Mouse (Mus musculus) embryonic facial prominence, embryonic 11.5 days (tissue): ENCODE data around the gene Usp12. TPM values are rescaled to one million over a fixed set of nuclear protein-coding genes. Genes with fewer than 3 reads are reported as not detected.
"Not testable (repeated sequence)": the region's sequence is repeated elsewhere in the genome, so short reads cannot be mapped to it uniquely, and the experiment has no call there.

Source experiments
- ATAC-seq: fragments of 200-750 bp; cut with Nextera tagmentation; replicated peaks from 2 replicates; pipeline ENCODE4 v1.8.0; 2017; ENCODE audit warnings: low read depth; ENCODE audit not compliant: insufficient number of reproducible peaks, low FRiP score, low TSS enrichment
- DNase-seq: peaks from one replicate; pipeline ENCODE4 v3.0.0-alpha.2; 2015; ENCODE audit warnings: low spot score
- H3K27ac ChIP-seq: fragments of 300-500 bp; sonication (generic); replicated peaks from 2 replicates; pipeline ENCODE4 v1.5.1; 2014; ENCODE audit warnings: mild to moderate bottlenecking, low read depth, low read length, control low read depth
- H3K27me3 ChIP-seq: fragments of 300-500 bp; sonication (generic); 2 replicates; pipeline ENCODE4 v1.6.1; 2014; ENCODE audit warnings: mild to moderate bottlenecking, low read length, moderate library complexity, mixed read lengths; ENCODE audit not compliant: control insufficient read depth, insufficient read depth
- H3K36me3 ChIP-seq: fragments of 300-500 bp; sonication (generic); replicated peaks from 2 replicates; pipeline ENCODE4 v1.6.1; 2014; ENCODE audit warnings: low read depth, mild to moderate bottlenecking, low read length, moderate library complexity, mixed read lengths; ENCODE audit not compliant: control insufficient read depth, insufficient read depth
- H3K4me1 ChIP-seq: fragments of 300-500 bp; sonication (generic); 2 replicates; pipeline ENCODE4 v1.6.1; 2014; ENCODE audit warnings: low read length, mixed read lengths; ENCODE audit not compliant: control insufficient read depth, insufficient read depth
- H3K4me2 ChIP-seq: fragments of 300-500 bp; sonication (generic); 2 replicates; pipeline ENCODE4 v1.6.1; 2014; ENCODE audit warnings: low read depth, mild to moderate bottlenecking, control low read depth, low read length, moderate library complexity
- H3K4me3 ChIP-seq: fragments of 300-500 bp; sonication (generic); 2 replicates; pipeline ENCODE4 v1.5.1; 2014; ENCODE audit warnings: low read depth, low read length, control low read depth
- H3K9ac ChIP-seq: fragments of 300-500 bp; sonication (generic); replicated peaks from 2 replicates; pipeline ENCODE4 v1.6.1; 2014; ENCODE audit warnings: mild to moderate bottlenecking, control low read depth, low read length
- H3K9me3 ChIP-seq: fragments of 300-500 bp; sonication (generic); replicated peaks from 2 replicates; pipeline ENCODE4 v1.6.1; 2016; ENCODE audit warnings: mild to moderate bottlenecking, low read length, inconsistent platforms, mixed read lengths; ENCODE audit not compliant: control insufficient read depth
- WGBS: fragments of 180-500 bp; shearing (Covaris S2); extraction: QIAGEN DNeasy Blood & Tissue Kit; methylation state at CpG from one replicate; pipeline ENCODE4 v1.1.7; 2014; 5-methylcytosine and 5-hydroxymethylcytosine counted together
- polyA plus RNA-seq: library from polyadenylated mRNA; unstranded; fragments of >200 nt; fragmentation: Nextera tagmentation; extraction: Ambion mirVana; gene quantifications from 2 replicates; pipeline ENCODE4 v1.2.1, GENCODE M21; 2014

The Usp12 gene
- polyA plus RNA-seq, 1 experiment from 2014 or later, result 11.1 TPM

- not testable (repeated sequence) for H3K4me2 ChIP-seq, H3K4me3 ChIP-seq, H3K27me3 ChIP-seq, H3K9ac ChIP-seq, DNase-seq, H3K27ac ChIP-seq, ATAC-seq, H3K36me3 ChIP-seq, H3K9me3 ChIP-seq, H3K4me1 ChIP-seq
- WGBS, result 100% methylated on average over 1 of the region's 9 CpGs
Measured at GRCm38 (mm10) chr5:146735054-146735453, 59.8 kb downstream of the Usp12 start.

GRCm38 (mm10) chr5:146733888-146734640, 60.7 kb downstream of the Usp12 start:
- Histone ChIP-seq H3K9me3 (no peaks in the 10 kb centered on the region), H3K27ac (no peak overlapping the region), H3K4me3 (no peak overlapping the region), H3K9ac (no peak overlapping the region), H3K4me2 (no peak overlapping the region), H3K36me3 (0 out of 2 replicates have a peak, but pooled peaks cover 3% of the 10 kb centered on the region), H3K4me1 (no peaks in the 10 kb centered on the region), H3K27me3 (no peaks in the 10 kb centered on the region)
- ATAC-seq, result no peak
- DNase-seq, result no peak
- 77% methylated on average over 12 of the region's 12 CpGs for WGBS

DNA sequence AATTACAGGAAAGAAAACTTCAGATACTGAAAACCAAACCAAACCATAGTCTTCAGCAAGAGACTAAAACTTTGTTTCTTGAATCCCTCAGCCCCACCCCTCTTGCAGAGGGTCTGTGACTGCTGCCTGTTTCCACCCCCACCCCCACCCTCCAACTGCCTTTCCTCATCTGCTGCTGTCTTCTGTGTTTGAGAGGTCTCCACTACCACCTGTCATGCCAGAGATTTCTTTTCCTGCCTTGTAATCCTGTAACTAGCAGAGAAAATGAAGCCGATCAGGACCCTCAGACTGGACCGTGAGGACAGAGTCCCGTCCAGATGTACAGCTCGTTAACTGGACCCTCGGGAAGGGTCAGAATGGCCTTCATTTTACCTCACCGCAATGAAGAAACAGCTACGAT, 61.4 kb downstream of the Usp12 start:
- H3K4me3 ChIP-seq, result no peak overlapping the region
- 83% methylated on average over 7 of the region's 7 CpGs for WGBS

DNA sequence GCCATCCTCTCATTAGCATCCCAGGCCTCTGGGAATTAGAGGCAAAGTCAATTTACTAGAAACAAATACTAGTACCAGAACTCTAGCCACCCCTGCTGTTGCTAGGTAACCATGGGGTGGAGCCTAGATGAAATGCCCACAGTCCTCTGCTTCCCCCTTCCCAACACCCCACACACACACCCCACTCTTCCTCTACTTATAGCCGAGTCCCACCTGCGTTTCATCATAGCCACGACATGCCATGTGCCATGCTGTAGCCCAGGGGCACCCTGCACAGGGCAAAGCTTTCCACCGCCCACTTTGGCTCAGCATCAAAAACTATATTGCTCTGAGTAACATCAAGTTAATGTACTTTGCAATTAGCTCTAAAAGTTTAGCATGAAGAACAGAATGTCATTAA, 67.8 kb downstream of the Usp12 start:
- H3K4me2 ChIP-seq, result no peak overlapping the region
- no peaks in the 10 kb centered on the region for H3K9me3 ChIP-seq
- no peak for ATAC-seq
- H3K27me3 ChIP-seq, result no peaks in the 10 kb centered on the region
- H3K4me3 ChIP-seq, result no peak overlapping the region
- H3K9ac ChIP-seq, result no peak overlapping the region
- H3K36me3 ChIP-seq, result no peaks in the 10 kb centered on the region
- DNase-seq, result no peak
- WGBS, result 87% methylated on average over 4 of the region's 4 CpGs
- no peak overlapping the region for H3K27ac ChIP-seq
- H3K4me1 ChIP-seq, result no peaks in the 10 kb centered on the region

More for the DNA sequence above, 61.4 kb downstream of the Usp12 start:
- no peaks in the 10 kb centered on the region for H3K27me3 ChIP-seq
- H3K36me3 ChIP-seq, result 0 out of 2 replicates have a peak, but pooled peaks cover 3% of the 10 kb centered on the region
- DNase-seq (no peak), ATAC-seq (no peak)
- H3K4me1 ChIP-seq, result no peaks in the 10 kb centered on the region
- no peak overlapping the region for H3K4me2 ChIP-seq
- H3K9ac ChIP-seq, result no peak overlapping the region
- H3K27ac ChIP-seq, result no peak overlapping the region
- H3K9me3 ChIP-seq, result no peaks in the 10 kb centered on the region

DNA sequence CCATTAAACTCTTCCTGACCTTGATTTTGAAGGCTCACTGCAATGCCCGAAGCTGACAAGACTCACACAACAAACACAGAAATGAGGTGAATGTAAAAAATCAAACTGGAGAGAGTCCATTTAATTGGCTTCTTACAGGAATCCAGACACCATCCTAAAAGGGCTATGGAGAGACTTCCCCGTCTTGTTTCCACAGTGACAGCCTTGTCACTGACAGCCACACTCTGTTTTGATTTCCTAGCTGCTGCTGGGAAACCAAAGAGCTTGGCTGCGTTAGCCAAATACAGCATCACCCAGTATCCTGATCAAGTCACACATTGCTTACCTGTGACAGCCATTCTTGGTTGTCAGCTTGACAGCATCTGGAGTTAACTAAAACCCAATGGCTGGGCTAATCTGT, 69.8 kb downstream of the Usp12 start:
- WGBS, result 57% methylated on average over 3 of the region's 3 CpGs
- no peak for DNase-seq
- no peaks in the 10 kb centered on the region for H3K36me3 ChIP-seq

DNA sequence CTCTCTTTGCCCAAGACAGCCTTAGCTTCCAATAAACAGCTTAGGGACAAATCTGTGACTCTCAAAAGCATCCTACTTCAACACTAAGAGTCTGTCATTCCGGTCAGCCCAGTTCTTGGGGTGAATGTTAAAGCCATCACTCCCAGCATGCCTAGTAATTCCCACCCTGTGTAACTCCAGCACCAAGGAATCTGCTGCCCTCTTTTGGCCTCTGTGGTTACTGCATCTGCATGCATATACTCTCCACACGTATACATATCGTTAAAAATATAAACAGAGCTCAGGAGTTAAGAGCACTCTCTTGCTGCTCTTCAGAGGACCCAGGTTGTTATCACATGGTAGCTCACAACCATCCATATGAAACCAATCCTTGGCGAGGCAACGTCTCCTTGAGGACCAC, 71.4 kb downstream of the Usp12 start:
- 90% methylated on average over 5 of the region's 5 CpGs for WGBS
- no peak for ATAC-seq

More for the DNA sequence above, 69.8 kb downstream of the Usp12 start:
- Histone ChIP-seq H3K4me3 (no peak overlapping the region), H3K27me3 (no peaks in the 10 kb centered on the region), H3K27ac (no peak overlapping the region; the same call in 1 of the 2 replicates), H3K9ac (no peak overlapping the region), H3K9me3 (no peaks in the 10 kb centered on the region), H3K4me1 (no peaks in the 10 kb centered on the region), H3K4me2 (no peak overlapping the region)
- no peak for ATAC-seq

GRCm38 (mm10) chr5:146722226-146722625, 72.6 kb downstream of the Usp12 start:
- ATAC-seq, result no peak
- Histone ChIP-seq H3K36me3 (no peaks in the 10 kb centered on the region), H3K4me2 (no peak overlapping the region), H3K27me3 (no peaks in the 10 kb centered on the region), H3K9me3 (no peaks in the 10 kb centered on the region), H3K4me3 (no peak overlapping the region), H3K4me1 (no peaks in the 10 kb centered on the region), H3K9ac (no peak overlapping the region), H3K27ac (no peak overlapping the region)
- no peak for DNase-seq
- 81% methylated on average over 14 of the region's 14 CpGs for WGBS

More for the DNA sequence above, 71.4 kb downstream of the Usp12 start:
- H3K9me3 ChIP-seq, result no peaks in the 10 kb centered on the region
- H3K4me1 ChIP-seq, result no peaks in the 10 kb centered on the region
- H3K27ac ChIP-seq, result no peak overlapping the region
- no peak for DNase-seq
- no peak overlapping the region for H3K9ac ChIP-seq
- no peak overlapping the region for H3K4me3 ChIP-seq
- no peaks in the 10 kb centered on the region for H3K27me3 ChIP-seq
- no peaks in the 10 kb centered on the region for H3K36me3 ChIP-seq
- no peak overlapping the region for H3K4me2 ChIP-seq

DNA sequence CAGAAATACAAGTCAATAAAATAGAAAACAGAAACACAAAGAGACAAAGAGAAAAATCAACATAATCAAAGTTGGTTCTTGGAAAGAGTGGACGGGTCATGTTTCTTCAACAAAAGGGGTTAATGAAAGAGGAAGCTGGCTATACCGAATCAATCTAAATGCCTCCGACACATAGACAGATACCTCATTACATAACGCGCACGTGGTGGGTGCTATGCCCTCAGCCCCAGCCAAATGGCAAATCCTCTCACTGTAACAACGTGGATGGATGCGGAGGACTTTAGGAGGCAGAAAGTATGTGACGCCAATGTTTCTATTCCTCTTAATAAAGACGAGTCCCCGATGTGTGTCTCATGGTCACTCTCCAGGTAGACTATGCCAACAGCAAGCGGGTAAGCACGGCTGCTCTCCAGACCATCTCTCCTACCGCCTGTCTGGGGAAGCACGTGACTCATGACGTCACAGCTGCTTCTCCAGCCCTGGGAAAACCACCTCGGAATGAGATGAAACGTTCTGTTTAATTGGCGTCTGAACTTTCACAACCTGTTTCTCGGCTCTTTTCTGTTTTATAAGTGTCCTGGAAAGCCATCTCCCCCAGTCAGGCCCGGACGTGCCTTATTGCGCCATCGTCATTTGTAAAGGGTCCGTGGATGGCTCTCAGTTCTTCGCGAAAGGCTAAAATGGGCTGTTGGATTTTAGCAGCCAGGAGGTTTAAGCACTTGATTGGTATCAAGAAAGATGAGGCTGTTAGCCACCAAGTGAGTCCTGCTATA, 75.0 kb downstream of the Usp12 start:
- ATAC-seq (no peak), DNase-seq (no peak)
- WGBS, result 82% methylated on average over 27 of the region's 27 CpGs

More for the DNA sequence above, 75.0 kb downstream of the Usp12 start:
- H3K36me3 ChIP-seq, result no peaks in the 10 kb centered on the region
- H3K27ac ChIP-seq, result no peak overlapping the region
- no peak overlapping the region for H3K9ac ChIP-seq
- no peaks in the 10 kb centered on the region for H3K4me1 ChIP-seq
- H3K9me3 ChIP-seq, result no peaks in the 10 kb centered on the region
- no peaks in the 10 kb centered on the region for H3K27me3 ChIP-seq
- no peak overlapping the region for H3K4me2 ChIP-seq
- no peak overlapping the region for H3K4me3 ChIP-seq
